Comparison of ENCODE assay signal across 12 mouse cellular contexts in genomic region chrX:73911588-73911987, GRCm38 (mm10). TPM values are rescaled to one million over a fixed set of nuclear protein-coding genes. Genes with fewer than 3 reads are reported as not detected.
DNase-seq lines count a peak whose midpoint lies in the region; ATAC-seq and TF ChIP-seq lines count a peak whose summit lies in the region.
"Had no signal": no experiment of that assay in that cellular context is flagged by ENCODE, and none has a peak within 500 bp of the region (broad histone marks: within the 10 kb centered on the region; RNA-seq: fewer than 3 reads in every experiment).

No protein-coding gene starts in this region.

- no peak for TF ChIP-seq EP300 in lung, postnatal 0 days (IDR thresholded peaks at IDR 0.05)

- no peak overlapping the region for H3K4me3 ChIP-seq in lung, postnatal 0 days (ENCODE audit: low read depth, low read length)
- no peak overlapping the region for H3K4me3 ChIP-seq in lung, adult 2 months (replicated peaks; ENCODE audit: extremely low read depth, low read depth, low read length)
- H3K4me3 ChIP-seq in midbrain, embryonic 16.5 days (ENCODE audit: low read depth, low read length) = no peak overlapping the region
- H3K4me3 ChIP-seq: forebrain, embryonic 13.5 days had no signal

- no peak for TF ChIP-seq CTCF in lung, postnatal 0 days (IDR thresholded peaks at IDR 0.05)
- no peak for TF ChIP-seq CTCF in lung, adult 2 months (IDR thresholded peaks at IDR 0.05; ENCODE audit: insufficient read depth, low read length)

- no peaks in the 10 kb centered on the region for H3K36me3 ChIP-seq in lung, postnatal 0 days (ENCODE audit: insufficient read depth, low read length)
- H3K36me3 ChIP-seq in midbrain, embryonic 16.5 days (ENCODE audit: control insufficient read depth, insufficient read depth, low read length) = no peaks in the 10 kb centered on the region

- H3K27ac ChIP-seq in lung, postnatal 0 days (ENCODE audit: low read length) = no peak overlapping the region
- H3K27ac ChIP-seq in midbrain, embryonic 16.5 days (ENCODE audit: low read length) = no peak overlapping the region
- H3K27ac ChIP-seq: forebrain, embryonic 13.5 days had no signal

- no peak for ATAC-seq in lung, postnatal 0 days
- ATAC-seq in inflammation-experienced regulatory T-cells, adult 6 months = peak; percentile 57
- ATAC-seq in neutrophil, adult 5-6 weeks (ENCODE audit: extremely low read depth, insufficient number of reproducible peaks, low FRiP score, poor library complexity, severe bottlenecking) = peak; percentile 37; the same call in 1 of the 2 replicates
- ATAC-seq in midbrain, embryonic 16.5 days = no peak
- ATAC-seq: forebrain, embryonic 13.5 days had no signal

- H3K9ac ChIP-seq in lung, postnatal 0 days (replicated peaks; ENCODE audit: low read depth) = no peak overlapping the region
- no peak overlapping the region for H3K9ac ChIP-seq in midbrain, embryonic 16.5 days (ENCODE audit: low read depth, low read length)
- H3K9ac ChIP-seq: forebrain, embryonic 13.5 days had no signal

- TF ChIP-seq POLR2A in lung, adult 2 months (IDR thresholded peaks at IDR 0.05; ENCODE audit: borderline replicate concordance, extremely low read depth, low read depth, low read length) = no peak

- H3K4me1 ChIP-seq in lung, postnatal 0 days (ENCODE audit: insufficient read depth, low read depth, low read length) = no peaks in the 10 kb centered on the region; the same call in 1 of the 2 replicates
- H3K4me1 ChIP-seq in lung, adult 2 months (ENCODE audit: control insufficient read depth, insufficient read depth, low read length) = no peaks in the 10 kb centered on the region
- 0 out of 2 replicates have a peak, but pooled peaks cover 2% of the 10 kb centered on the region for H3K4me1 ChIP-seq in midbrain, embryonic 16.5 days (ENCODE audit: control insufficient read depth, insufficient read depth, low read length)

- 60% methylated on average over 2 of the region's 2 CpGs for WGBS in lung, postnatal 0 days
- 66% methylated on average over 2 of the region's 2 CpGs for WGBS in lung, adult 2 months
- WGBS in midbrain, embryonic 16.5 days = 95% methylated on average over 2 of the region's 2 CpGs

- H3K4me2 ChIP-seq in lung, postnatal 0 days (replicated peaks; ENCODE audit: low read depth, low read length) = no peak overlapping the region
- H3K4me2 ChIP-seq in midbrain, embryonic 16.5 days (ENCODE audit: low read length) = no peak overlapping the region; the same call in 1 of the 2 replicates

- no peaks in the 10 kb centered on the region for H3K9me3 ChIP-seq in lung, postnatal 0 days (ENCODE audit: low read length)
- no peaks in the 10 kb centered on the region for H3K9me3 ChIP-seq in midbrain, embryonic 16.5 days (replicated peaks; ENCODE audit: control insufficient read depth, low read length, poor library complexity, severe bottlenecking)
- H3K9me3 ChIP-seq: forebrain, embryonic 13.5 days had no signal

- peak; percentile 14 for DNase-seq in lung, postnatal 0 days (ENCODE audit: low spot score)
- no peak for DNase-seq in lung, adult 2 months
- DNase-seq in urinary bladder, postnatal 14 days (ENCODE audit: low spot score) = no peak
- DNase-seq in kidney, postnatal 4 days = no peak
- DNase-seq: cerebellum, adult 11-12 months had no signal

- no peaks in the 10 kb centered on the region for H3K27me3 ChIP-seq in lung, postnatal 0 days (replicated peaks; ENCODE audit: insufficient read depth, low read length)
- H3K27me3 ChIP-seq in midbrain, embryonic 16.5 days (ENCODE audit: control insufficient read depth, insufficient read depth, low read depth, low read length) = no peaks in the 10 kb centered on the region
- H3K27me3 ChIP-seq: forebrain, embryonic 13.5 days had no signal

RNA-seq across cellular contexts. Expression of gene Arhgap4, which starts 10.1 kb away (rescaled TPM):
- 1.9 and 2.3 TPM in 2 replicates for polyA plus RNA-seq in lung, postnatal 0 days (2015; fragmentation: Nextera tagmentation; extraction: Ambion mirVana)
- 27.8 and 39.0 TPM in 2 replicates for polyA plus RNA-seq in lung, adult 2 months (2012; rRNA removed)
- polyA plus RNA-seq in inflammation-experienced regulatory T-cells, adult 6 months (2017; shearing (Covaris generic)) = 100 to 1,000 TPM; 114 to 148 (median 147) TPM
- 358 and 362 TPM in 2 replicates for total RNA-seq in neutrophil, adult 5-6 weeks (2017)
- 3.0 and 3.3 TPM in 2 replicates for polyA plus RNA-seq in midbrain, embryonic 16.5 days (2015; fragmentation: Nextera tagmentation; extraction: Ambion mirVana)

RNA-seq across cellular contexts. Expression of gene Naa10, which starts 10.2 kb away (rescaled TPM):
- 54.6 and 55.3 TPM in 2 replicates for polyA plus RNA-seq in lung, postnatal 0 days (2015; fragmentation: Nextera tagmentation; extraction: Ambion mirVana)
- polyA plus RNA-seq in lung, adult 2 months (2012; rRNA removed) = 33.3 and 42.6 TPM in 2 replicates
- polyA plus RNA-seq in inflammation-experienced regulatory T-cells, adult 6 months (2017; shearing (Covaris generic)) = 100 to 1,000 TPM; 173 to 214 (median 188) TPM
- 46.7 TPM in 2 replicates for total RNA-seq in neutrophil, adult 5-6 weeks (2017)
- polyA plus RNA-seq in midbrain, embryonic 16.5 days (2015; fragmentation: Nextera tagmentation; extraction: Ambion mirVana) = 84.6 and 85.4 TPM in 2 replicates

RNA-seq across cellular contexts. Expression of gene L1cam, which starts 15.7 kb away (rescaled TPM):
- polyA plus RNA-seq in lung, postnatal 0 days (2015; fragmentation: Nextera tagmentation; extraction: Ambion mirVana) = 0.86 and 0.98 TPM in 2 replicates
- polyA plus RNA-seq in lung, adult 2 months (2012; rRNA removed) = 6.6 and 9.4 TPM in 2 replicates
- 10 to 100 TPM in 1 of 3 experiments, 1 to 10 TPM in 2; 5.6 to 21.3 (median 9.7) TPM for polyA plus RNA-seq in inflammation-experienced regulatory T-cells, adult 6 months (2017; shearing (Covaris generic))
- 20.3 and 22.2 TPM in 2 replicates for total RNA-seq in neutrophil, adult 5-6 weeks (2017)
- 122 and 134 TPM in 2 replicates for polyA plus RNA-seq in midbrain, embryonic 16.5 days (2015; fragmentation: Nextera tagmentation; extraction: Ambion mirVana)

RNA-seq across cellular contexts. Expression of gene Renbp, which starts 19.1 kb away (rescaled TPM):
- polyA plus RNA-seq in lung, postnatal 0 days (2015; fragmentation: Nextera tagmentation; extraction: Ambion mirVana) = 79.4 and 83.5 TPM in 2 replicates
- 37.5 and 42.3 TPM in 2 replicates for polyA plus RNA-seq in lung, adult 2 months (2012; rRNA removed)
- 10 to 100 TPM in 1 of 3 experiments, 1 to 10 TPM in 2; 4.2 to 10.0 (median 6.5) TPM for polyA plus RNA-seq in inflammation-experienced regulatory T-cells, adult 6 months (2017; shearing (Covaris generic))
- total RNA-seq in neutrophil, adult 5-6 weeks (2017) = 6.5 and 7.0 TPM in 2 replicates
- polyA plus RNA-seq in midbrain, embryonic 16.5 days (2015; fragmentation: Nextera tagmentation; extraction: Ambion mirVana) = 8.9 and 9.1 TPM in 2 replicates

RNA-seq across cellular contexts. Expression of gene Avpr2, which starts 19.7 kb away (rescaled TPM):
- 0.08 and 0.11 TPM in 2 replicates for polyA plus RNA-seq in lung, postnatal 0 days (2015; fragmentation: Nextera tagmentation; extraction: Ambion mirVana)
- polyA plus RNA-seq in lung, adult 2 months (2012; rRNA removed) = not detected in 2 replicates
- 1 to 10 TPM; 1.5 to 3.2 (median 2.7) TPM for polyA plus RNA-seq in inflammation-experienced regulatory T-cells, adult 6 months (2017; shearing (Covaris generic))
- total RNA-seq in neutrophil, adult 5-6 weeks (2017) = 2.4 and 2.6 TPM in 2 replicates
- 0.09 and 0.34 TPM in 2 replicates for polyA plus RNA-seq in midbrain, embryonic 16.5 days (2015; fragmentation: Nextera tagmentation; extraction: Ambion mirVana)
- total RNA-seq: heart, postnatal 36 days; layer of hippocampus, postnatal 25 days had no signal
- polyA plus RNA-seq: midbrain, embryonic 14.5 days had no signal

Comparison
In these comparisons a context has a peak if more than half of its experiments do, and no peak if none do; other contexts are left out.
1. ATAC-seq: peak in inflammation-experienced regulatory T-cells, adult 6 months (single experiment) and neutrophil, adult 5-6 weeks (single experiment); none in lung, postnatal 0 days (single experiment) and midbrain, embryonic 16.5 days (single experiment).